Mouse (Mus musculus): ENCODE measurements around the gene Txn1. TPM values are rescaled to one million over a fixed set of nuclear protein-coding genes. Genes with fewer than 3 reads are reported as not detected.

Gene Txn1
- polyA plus RNA-seq, 1 experiment from 2014 or later = 405 TPM

Other genes with a start within 250 kb of the Txn1 start
- gene Akap2, start 238.8 kb downstream of the Txn1 start, polyA plus RNA-seq (2016; fragmentation: Nextera tagmentation; extraction: Ambion mirVana) = 21.3 and 24.7 TPM in 2 replicates
- 0.11 TPM in 1 of 2 replicates, not detected in the other for gene D630039A03Rik, start 40.1 kb downstream of the Txn1 start, polyA plus RNA-seq (2016; fragmentation: Nextera tagmentation; extraction: Ambion mirVana)
- not detected in 2 replicates for gene Txndc8, start 52.7 kb upstream of the Txn1 start, polyA plus RNA-seq (2016; fragmentation: Nextera tagmentation; extraction: Ambion mirVana)

Data from embryonic facial prominence, embryonic 10.5 days (tissue).